Mouse (Mus musculus) layer of hippocampus, adult 18-20 months (tissue): Measurements from ENCODE around the gene Chil6. TPM values are rescaled to one million over a fixed set of nuclear protein-coding genes. Genes with fewer than 3 reads are reported as not detected.
A peak's percentile ranks its signal among the peaks of the same experiment; 100 is the strongest.

Source experiments
- DNase-seq, 2 experiments: peaks; one replicate each; pipeline ENCODE4 v3.0.0; 2022; ENCODE audit warnings: low spot score in 2 of 2
- long read RNA-seq: library from polyadenylated mRNA; stranded (forward); transcript quantifications from one replicate; pipeline ENCODE4 v2.0.0, GENCODE M21; 2021
- total RNA-seq, 2 experiments: library from RNA; stranded (reverse); gene quantifications; 2 replicates each; pipeline ENCODE4 v1.2.3; 2021

Gene Chil6
- not detected for total RNA-seq
- long read RNA-seq: 0 reads

DNA sequence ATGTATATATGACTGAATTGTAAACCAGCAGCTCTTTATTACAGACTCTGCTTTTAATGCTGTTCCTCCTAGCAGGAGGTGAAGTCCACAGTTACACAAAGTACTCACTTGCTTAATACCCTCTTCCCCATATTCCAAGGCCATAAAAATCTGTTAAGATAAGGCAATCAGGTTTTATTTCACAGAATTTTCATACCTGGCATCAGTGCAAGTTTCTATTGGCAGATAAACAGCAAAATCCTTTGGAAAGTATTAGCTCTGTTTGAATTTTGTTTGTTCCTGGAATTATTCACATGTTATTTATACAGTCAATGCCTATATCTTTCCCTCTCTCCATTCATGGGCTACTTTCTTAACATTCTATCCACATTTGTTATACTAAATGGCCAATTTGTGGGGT is at the start of gene Chil6:
TSS of gene Chil6 (minus strand) at position 101 of the 400 bp plus-strand sequence.
- DNase-seq: no peak

- DNase-seq: no peak
These were observed 46.6 kb upstream of the Chil6 start for GRCm38 (mm10) chr3:106452616-106453015.

- no peak for DNase-seq
These were observed 43.6 kb upstream of the Chil6 start for GRCm38 (mm10) chr3:106449567-106449966.

DNA sequence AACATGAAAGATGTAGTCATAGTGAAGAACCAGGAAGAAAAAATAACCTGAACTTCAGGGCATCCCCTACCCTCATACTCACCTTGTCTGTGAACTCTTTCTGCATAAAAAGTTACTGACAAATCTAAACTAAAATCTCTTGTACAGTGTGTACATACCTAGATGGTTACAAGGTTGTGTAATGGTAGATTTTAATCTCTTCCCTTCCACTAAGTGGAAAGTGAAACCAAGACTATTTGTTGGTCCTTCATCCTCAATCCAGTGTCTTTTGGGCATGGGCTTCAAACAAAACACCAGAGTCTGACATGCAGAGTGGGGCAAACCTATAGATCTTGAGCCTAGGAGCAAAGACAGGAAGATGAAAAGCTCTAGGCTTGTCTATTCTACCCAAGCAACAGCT is 43.0 kb upstream of the Chil6 start:
- DNase-seq: no peak

DNA sequence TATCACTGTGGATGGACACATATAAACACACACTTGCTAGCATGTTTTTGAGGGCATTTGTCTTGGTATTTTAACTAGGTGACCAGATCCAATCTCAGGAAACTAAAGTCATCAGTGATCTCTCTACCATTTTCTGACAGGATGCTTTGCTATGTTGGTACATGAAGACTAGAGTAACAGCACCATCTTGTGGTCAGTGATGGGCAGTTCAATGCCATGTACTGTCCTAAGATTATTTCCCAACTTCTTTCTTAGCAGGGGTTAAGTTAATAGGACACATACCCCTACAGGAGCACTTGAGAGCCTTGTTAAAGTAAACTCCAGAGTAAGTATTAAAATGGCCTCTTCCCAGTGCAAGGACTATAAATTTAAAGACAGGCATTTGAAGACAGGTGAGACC is 42.6 kb upstream of the Chil6 start:
- DNase-seq: peak; percentile 7 to 69

Other genes starting within 250 kb of the Chil6 start
- not detected for gene Chil3, start 238.6 kb downstream of the Chil6 start, total RNA-seq
- gene Chil4, start 186.7 kb downstream of the Chil6 start, total RNA-seq: not detected
- under 1 TPM; 0.30 to 0.76 TPM for gene Dennd2d, start 76.2 kb upstream of the Chil6 start, total RNA-seq
- 10 to 100 TPM; 29.5 to 29.8 TPM for gene Dram2, start 141.6 kb upstream of the Chil6 start, total RNA-seq
- gene Cept1, start 141.6 kb upstream of the Chil6 start, total RNA-seq: 10 to 100 TPM; 45.5 to 45.9 TPM